Mouse (Mus musculus) liver, adult 2 months (tissue): ENCODE results near the gene St14.

Experiments
- CTCF ChIP-seq: fragments of 200-500 bp; IDR thresholded peaks from 2 replicates; pipeline ENCODE4 v1.5.1; 2011; ENCODE audit warnings: low read depth, low read length, control low read depth
- POLR2A ChIP-seq: fragments of 200-500 bp; IDR thresholded peaks from 2 replicates; pipeline ENCODE4 v1.6.1; 2011; ENCODE audit warnings: low read length, control low read depth; ENCODE audit not compliant: insufficient read depth; ENCODE audit errors: extremely low read depth

DNA sequence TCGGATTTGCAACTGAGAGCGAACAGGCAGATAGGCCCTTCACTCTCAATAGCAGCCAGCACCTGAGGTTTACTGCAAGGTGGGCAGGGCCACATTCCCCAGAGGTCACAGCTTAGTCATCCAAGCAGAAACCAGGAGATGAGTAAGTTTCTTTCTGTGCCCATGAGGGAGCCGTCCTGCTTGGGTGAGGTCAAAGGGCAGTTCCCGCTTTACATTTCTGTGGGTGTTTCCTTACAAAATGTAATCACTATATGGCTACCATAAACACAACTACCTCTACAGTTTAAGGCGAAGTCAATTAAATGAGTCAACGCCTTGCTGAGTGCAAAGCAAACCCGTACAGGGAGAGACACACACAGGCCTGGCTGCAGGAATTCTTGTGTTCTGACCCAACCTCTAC lies 16.5 kb upstream of the St14 start:
- TF ChIP-seq POLR2A (no peak), CTCF (no peak)
